Mouse (Mus musculus) CD4-positive naive resting alpha-beta T cell, adult 76 days (primary cell): ENCODE measurements around the gene St6gal1. TPM values are rescaled to one million over a fixed set of nuclear protein-coding genes. Genes with fewer than 3 reads are reported as not detected.

Source experiments
- total RNA-seq: library from RNA; stranded (reverse); gene quantifications from one replicate; pipeline ENCODE4 v1.2.4, GENCODE M21; 2023

Gene St6gal1
- total RNA-seq, result 121 TPM

DNA sequence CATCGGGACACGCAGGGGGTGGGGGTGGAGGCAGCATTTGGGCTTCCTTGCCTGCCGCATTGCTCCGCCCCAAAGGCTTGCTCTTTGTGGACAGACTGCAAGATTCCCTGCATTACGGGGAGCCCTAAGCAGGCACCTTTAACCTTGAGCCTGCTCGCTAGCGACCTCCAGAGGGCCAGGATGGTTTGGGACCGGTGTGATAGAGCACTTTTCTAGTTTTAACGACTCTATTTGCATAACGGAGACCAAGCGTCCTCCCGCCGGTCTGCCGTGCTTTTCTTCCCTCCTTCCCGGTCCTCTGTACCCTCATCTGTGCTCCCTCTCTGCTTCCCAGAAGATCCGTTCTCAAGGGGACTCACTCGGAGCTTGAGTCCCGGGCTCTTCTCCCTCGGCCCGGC is at the start of gene St6gal1:
TSS of gene St6gal1 (plus strand) at position 70 of the 398 bp plus-strand sequence.

Other genes with a start within 250 kb of the St6gal1 start
- not detected for gene Kng2, start 195.3 kb upstream of the St6gal1 start, total RNA-seq
- not detected for gene Kng1, start 166.9 kb upstream of the St6gal1 start, total RNA-seq
- gene Eif4a2, start 117.3 kb upstream of the St6gal1 start, total RNA-seq, result 1,004 TPM
- gene Rfc4, start 97.0 kb upstream of the St6gal1 start, total RNA-seq, result 6.0 TPM
- not detected for gene Adipoq, start 78.2 kb upstream of the St6gal1 start, total RNA-seq
- not detected for gene Rtp1, start 204.4 kb downstream of the St6gal1 start, total RNA-seq